Mouse (Mus musculus) MEL (cell line): ENCODE data around the gene Scgb1c1. TPM values are rescaled to one million over a fixed set of nuclear protein-coding genes. Genes with fewer than 3 reads are reported as not detected.

ENCODE experiments used
- DNase-seq: peaks from one replicate; pipeline ENCODE4 v3.0.0; 2011; ENCODE audit warnings: low read depth, low spot score
- H3K27ac ChIP-seq: 2 replicates; pipeline ENCODE4 v1.5.1; 2012; ENCODE audit warnings: low read depth, mild to moderate bottlenecking, control low read depth, low read length, moderate library complexity; ENCODE audit not compliant: control insufficient read depth
- H3K27me3 ChIP-seq, 2 experiments: fragments of 150-350 bp in 1 of 2; sonication (generic) in 1 of 2; 2 replicates each; pipeline ENCODE4 v1.6.1; 2012; ENCODE audit warnings: low read length in 2 of 2, mild to moderate bottlenecking in 2 of 2, improper control_type of control experiment in 1 of 2, moderate library complexity in 1 of 2; ENCODE audit not compliant: insufficient read depth in 2 of 2, control insufficient read depth in 1 of 2
- H3K36me3 ChIP-seq, 2 experiments: 2 replicates each; pipeline ENCODE4 v1.6.1; 2012 to 2014; ENCODE audit warnings: low read length in 2 of 2, improper control_type of control experiment in 1 of 2, inconsistent platforms in 1 of 2, mild to moderate bottlenecking in 1 of 2; ENCODE audit not compliant: insufficient read depth in 2 of 2, control insufficient read depth in 1 of 2
- H3K4me1 ChIP-seq, 2 experiments: fragments of 150-350 bp in 1 of 2; sonication (generic) in 1 of 2; 2 replicates each; pipeline ENCODE4 v1.6.1; 2012; ENCODE audit warnings: low read length in 2 of 2, improper control_type of control experiment in 1 of 2, mild to moderate bottlenecking in 1 of 2; ENCODE audit not compliant: insufficient read depth in 2 of 2, control insufficient read depth in 1 of 2
- H3K4me3 ChIP-seq, 2 experiments: fragments of 150-350 bp in 1 of 2; sonication (generic) in 1 of 2; 2 replicates each; pipeline ENCODE4 v1.5.1; 2012; ENCODE audit warnings: low read depth in 2 of 2, low read length in 2 of 2, mild to moderate bottlenecking in 2 of 2, moderate library complexity in 2 of 2, control low read depth in 1 of 2, improper control_type of control experiment in 1 of 2; ENCODE audit not compliant: control insufficient read depth in 1 of 2, insufficient read depth in 1 of 2
- H3K79me2 ChIP-seq: 2 replicates; pipeline ENCODE4 v1.6.1; 2012; ENCODE audit warnings: mild to moderate bottlenecking, low read length, moderate library complexity; ENCODE audit not compliant: control insufficient read depth, poor library complexity, insufficient read depth
- H3K9ac ChIP-seq: 2 replicates; pipeline ENCODE4 v1.6.1; 2012; ENCODE audit warnings: low read depth, mild to moderate bottlenecking, control low read depth, low read length, moderate library complexity; ENCODE audit not compliant: control insufficient read depth, poor library complexity, severe bottlenecking
- H3K9me3 ChIP-seq: fragments of 150-350 bp; sonication (generic); replicated peaks from 2 replicates; pipeline ENCODE4 v1.6.1; 2012; ENCODE audit warnings: mild to moderate bottlenecking, low read length, improper control_type of control experiment, moderate library complexity; ENCODE audit not compliant: insufficient read depth
- CHD1 ChIP-seq: IDR thresholded peaks from 2 replicates; pipeline ENCODE4 v1.6.1; 2012; ENCODE audit warnings: low read depth, mild to moderate bottlenecking, inconsistent platforms, low read length, improper control_type of control experiment
- CTCF ChIP-seq, 3 experiments: IDR thresholded peaks in 2 of 3; conservative IDR thresholded peaks in 1 of 3; 2 replicates each; pipeline ENCODE4 v1.5.1; 2011 to 2012; ENCODE audit warnings: low read length in 3 of 3, low read depth in 2 of 3, mild to moderate bottlenecking in 2 of 3, improper control_type of control experiment in 1 of 3, inconsistent platforms in 1 of 3, mixed read lengths in 1 of 3, moderate library complexity in 1 of 3; ENCODE audit not compliant: control insufficient read depth in 1 of 3, insufficient read depth in 1 of 3, poor library complexity in 1 of 3, severe bottlenecking in 1 of 3
- E2F4 ChIP-seq: IDR thresholded peaks from 2 replicates; pipeline ENCODE4 v1.6.1; 2011; ENCODE audit warnings: low read depth, low read length, improper control_type of control experiment, borderline replicate concordance
- ELF1 ChIP-seq: IDR thresholded peaks from 2 replicates; pipeline ENCODE4 v1.6.1; 2014; ENCODE audit warnings: low read depth, mild to moderate bottlenecking, inconsistent platforms, low read length, improper control_type of control experiment, moderate library complexity
- EP300 ChIP-seq, 2 experiments: IDR thresholded peaks; 2 replicates each; pipeline ENCODE4 v1.6.1; 2011; ENCODE audit warnings: improper control_type of control experiment in 2 of 2, low read length in 2 of 2, low read depth in 1 of 2, mild to moderate bottlenecking in 1 of 2
- GABPA ChIP-seq: IDR thresholded peaks from 2 replicates; pipeline ENCODE4 v1.6.1; 2012; ENCODE audit warnings: low read depth, mild to moderate bottlenecking, inconsistent platforms, low read length, improper control_type of control experiment, moderate library complexity
- GATA1 ChIP-seq: IDR thresholded peaks from 2 replicates; pipeline ENCODE4 v1.6.1; 2011; ENCODE audit warnings: low read depth, low read length, improper control_type of control experiment
- HCFC1 ChIP-seq: IDR thresholded peaks from 2 replicates; pipeline ENCODE4 v1.6.1; 2012; ENCODE audit warnings: low read depth, mild to moderate bottlenecking, inconsistent platforms, low read length, improper control_type of control experiment, moderate library complexity
- KAT2A ChIP-seq: conservative IDR thresholded peaks from 2 replicates; pipeline ENCODE4 v1.6.1; 2012; ENCODE audit warnings: low read depth, low read length, improper control_type of control experiment, inconsistent platforms
- MAFK ChIP-seq: IDR thresholded peaks from 2 replicates; pipeline ENCODE4 v1.6.1; 2011; ENCODE audit warnings: low read depth, mild to moderate bottlenecking, low read length, improper control_type of control experiment, borderline replicate concordance
- MAX ChIP-seq: IDR thresholded peaks from 2 replicates; pipeline ENCODE4 v1.6.1; 2011; ENCODE audit warnings: low read length, improper control_type of control experiment
- MAZ ChIP-seq: IDR thresholded peaks from 2 replicates; pipeline ENCODE4 v1.6.1; 2012; ENCODE audit warnings: low read depth, mild to moderate bottlenecking, inconsistent platforms, low read length, improper control_type of control experiment
- MEF2A ChIP-seq: IDR thresholded peaks from 2 replicates; pipeline ENCODE4 v1.6.1; 2014; ENCODE audit warnings: low read depth, mild to moderate bottlenecking, inconsistent platforms, low read length, improper control_type of control experiment; ENCODE audit not compliant: poor library complexity, insufficient replicate concordance, severe bottlenecking; ENCODE audit errors: extremely low read depth
- MYB ChIP-seq: IDR thresholded peaks from 2 replicates; pipeline ENCODE4 v1.6.1; 2011; ENCODE audit warnings: mild to moderate bottlenecking, low read depth, low read length, improper control_type of control experiment
- NELFE ChIP-seq: IDR thresholded peaks from 2 replicates; pipeline ENCODE4 v1.6.1; 2011; ENCODE audit warnings: low read depth, low read length, improper control_type of control experiment
- NRF1 ChIP-seq: IDR thresholded peaks from 2 replicates; pipeline ENCODE4 v1.6.1; 2014; ENCODE audit warnings: low read depth, mild to moderate bottlenecking, inconsistent platforms, low read length, improper control_type of control experiment, moderate library complexity; ENCODE audit not compliant: poor library complexity, insufficient read depth, severe bottlenecking
- POLR2A ChIP-seq, 2 experiments: IDR thresholded peaks; 2 replicates each; pipeline ENCODE4 v1.6.1; 2011 to 2012; ENCODE audit warnings: low read length in 2 of 2, mild to moderate bottlenecking in 2 of 2, control low read depth in 1 of 2, improper control_type of control experiment in 1 of 2, low read depth in 1 of 2, moderate library complexity in 1 of 2; ENCODE audit not compliant: control insufficient read depth in 1 of 2, insufficient read depth in 1 of 2, poor library complexity in 1 of 2
- POLR2AphosphoS2 ChIP-seq: IDR thresholded peaks from 2 replicates; pipeline ENCODE4 v1.6.1; 2011; ENCODE audit warnings: low read length, improper control_type of control experiment
- RAD21 ChIP-seq: IDR thresholded peaks from 2 replicates; pipeline ENCODE4 v1.6.1; 2011; ENCODE audit warnings: mild to moderate bottlenecking, low read depth, low read length, improper control_type of control experiment
- SMC3 ChIP-seq: IDR thresholded peaks from 2 replicates; pipeline ENCODE4 v1.6.1; 2011; ENCODE audit warnings: low read depth, low read length, improper control_type of control experiment
- ZKSCAN1 ChIP-seq: IDR thresholded peaks from 2 replicates; pipeline ENCODE4 v1.6.1; 2012; ENCODE audit warnings: low read depth, mild to moderate bottlenecking, inconsistent platforms, low read length, improper control_type of control experiment, moderate library complexity
- polyA plus RNA-seq, 2 experiments: library from polyadenylated mRNA; stranded (reverse) in 1 of 2; unstranded in 1 of 2; fragments of >175 nt in 1 of 2; fragments of >200 nt in 1 of 2; gene quantifications; 2 replicates each; pipeline versions ENCODE4 v1.2.1 to v1.2.4; 2012; ENCODE audit warnings: low replicate concordance in 2 of 2, low read depth in 1 of 2; ENCODE audit not compliant: insufficient read length in 2 of 2, insufficient read depth in 1 of 2, missing spikeins in 1 of 2
- total RNA-seq: library from RNA; depleted of rRNA; stranded (reverse); fragments of 300-350 nt; gene quantifications from 2 replicates; pipeline ENCODE4 v1.2.3, GENCODE M21; 2012

Gene Scgb1c1
- total and polyA plus RNA-seq, 3 experiments = not detected

DNA sequence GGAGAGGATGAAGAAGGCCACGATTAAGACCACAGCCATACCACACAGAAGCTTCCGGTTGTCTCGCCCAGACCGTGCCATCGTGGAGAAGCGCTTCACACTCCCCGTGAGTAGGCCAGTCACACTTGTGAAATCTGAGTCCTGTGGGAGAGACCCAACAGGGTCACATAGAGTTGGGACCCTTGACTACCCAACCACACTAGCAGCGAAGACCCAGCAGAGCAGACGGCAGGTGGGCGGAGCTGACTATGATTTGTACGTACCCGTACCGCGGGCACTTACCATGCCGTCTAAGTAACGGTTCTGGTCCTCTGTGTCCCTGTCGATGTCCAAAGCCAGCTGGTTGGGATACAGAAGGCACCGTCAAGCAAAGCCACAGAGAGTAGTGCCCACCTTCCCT lies 9.1 kb downstream of the Scgb1c1 start:
- DNase-seq = no peak
- Histone ChIP-seq H3K4me1 (peaks cover 3 to 19% of the 10 kb centered on the region in 2 experiments; a peak in 3 of 4 replicates), H3K4me3 (no peak overlapping the region), H3K27me3 (no peaks in the 10 kb centered on the region), H3K9ac (no peak overlapping the region), H3K79me2 (peaks cover 37% of the 10 kb centered on the region), H3K9me3 (no peaks in the 10 kb centered on the region), H3K36me3 (peaks cover 0 to 8% of the 10 kb centered on the region in 2 experiments; a peak in 2 of 4 replicates), H3K27ac (no peak overlapping the region)
- TF ChIP-seq MAX (no peak), MAFK (no peak), NELFE (no peak), SMC3 (no peak), RAD21 (no peak), ZKSCAN1 (no peak), CTCF (IDR thresholded peaks at IDR 0.05 in 2 of 3, conservative IDR thresholded peaks at IDR 0.05 in 1 of 3; ENCODE audit: control insufficient read depth in 1 of 3, insufficient read depth in 1 of 3, low read depth in 2 of 3, low read length in 3 of 3, poor library complexity in 1 of 3, severe bottlenecking in 1 of 3) (no peak), POLR2AphosphoS2 (no peak), MAZ (no peak), MEF2A (no peak)

- Histone ChIP-seq H3K27me3 (no peaks in the 10 kb centered on the region), H3K4me1 (peaks cover 3 to 19% of the 10 kb centered on the region in 2 experiments; a peak in 3 of 4 replicates), H3K27ac (peak overlapping the region; percentile 61), H3K4me3 (peak overlapping the region; percentile 84 to 91), H3K9me3 (no peaks in the 10 kb centered on the region), H3K36me3 (peaks cover 0 to 8% of the 10 kb centered on the region in 2 experiments; a peak in 2 of 4 replicates), H3K9ac (peak overlapping the region; percentile 75), H3K79me2 (peaks cover 37% of the 10 kb centered on the region)
- DNase-seq = no peak
- TF ChIP-seq NRF1 (no peak), MYB (no peak), MAZ (no peak), KAT2A (no peak), ZKSCAN1 (no peak), SMC3 (no peak), MAX (no peak), POLR2A (IDR thresholded peaks at IDR 0.05; ENCODE audit: control insufficient read depth in 1 of 2, insufficient read depth in 1 of 2, low read depth in 1 of 2, low read length in 2 of 2, poor library complexity in 1 of 2) (no peak), HCFC1 (no peak), E2F4 (no peak), ELF1 (no peak), EP300 (IDR thresholded peaks at IDR 0.05; ENCODE audit: low read depth in 1 of 2, low read length in 2 of 2) (no peak), CHD1 (no peak), MAFK (no peak), POLR2AphosphoS2 (no peak), NELFE (no peak), GABPA (no peak), GATA1 (no peak), RAD21 (no peak)
Observed at GRCm38 (mm10) chr7:140855181-140855580, 9.8 kb downstream of the Scgb1c1 start.
